Mouse (Mus musculus) hindbrain, embryonic 12.5 days (tissue): ENCODE measurements at regions not wholly inside any gene's neighbourhood (a gene's known extent, or its start where the extent isn't known, plus 50 kb on each side); places are given as distances from the start of the nearest gene placed in this dataset.

Experiments used
- ATAC-seq: fragments of 200-750 bp; cut with Nextera tagmentation; 2 replicates; pipeline ENCODE4 v1.8.0; 2017; ENCODE audit warnings: moderate TSS enrichment; ENCODE audit not compliant: low FRiP score
- H3K27ac ChIP-seq: fragments of 300-500 bp; sonication (generic); 2 replicates; pipeline ENCODE4 v1.5.1; 2016; ENCODE audit warnings: mild to moderate bottlenecking
- H3K27me3 ChIP-seq: fragments of 300-500 bp; sonication (generic); 2 replicates; pipeline ENCODE4 v1.6.1; 2016; ENCODE audit warnings: mild to moderate bottlenecking
- H3K36me3 ChIP-seq: fragments of 300-500 bp; sonication (generic); 2 replicates; pipeline ENCODE4 v1.6.1; 2016; ENCODE audit warnings: mild to moderate bottlenecking
- H3K4me1 ChIP-seq: fragments of 300-500 bp; sonication (generic); 2 replicates; pipeline ENCODE4 v1.6.1; 2016
- H3K4me2 ChIP-seq: fragments of 300-500 bp; sonication (generic); replicated peaks from 2 replicates; pipeline ENCODE4 v1.6.1; 2016; ENCODE audit warnings: mild to moderate bottlenecking
- H3K4me3 ChIP-seq: fragments of 300-500 bp; sonication (generic); 2 replicates; pipeline ENCODE4 v1.5.1; 2016; ENCODE audit warnings: mild to moderate bottlenecking
- H3K9ac ChIP-seq: fragments of 300-500 bp; sonication (generic); 2 replicates; pipeline ENCODE4 v1.6.1; 2016; ENCODE audit warnings: mild to moderate bottlenecking, moderate library complexity
- H3K9me3 ChIP-seq: fragments of 300-500 bp; sonication (generic); replicated peaks from 2 replicates; pipeline ENCODE4 v1.6.1; 2016; ENCODE audit warnings: mild to moderate bottlenecking
- WGBS: fragments of 180-500 bp; shearing (Covaris S2); methylation state at CpG from one replicate; pipeline ENCODE4 v1.1.7; 2016; 5-methylcytosine and 5-hydroxymethylcytosine counted together

GRCm38 (mm10) chr10:118618766-118619600, 178.1 kb downstream of the Ifng start:
- H3K9ac ChIP-seq = no peak overlapping the region
- no peak overlapping the region for H3K27ac ChIP-seq
- WGBS = 94% methylated on average over 10 of the region's 10 CpGs
- H3K36me3 ChIP-seq = no peaks in the 10 kb centered on the region
- H3K9me3 ChIP-seq = no peaks in the 10 kb centered on the region
- H3K4me3 ChIP-seq = no peak overlapping the region
- H3K4me1 ChIP-seq = no peaks in the 10 kb centered on the region
- H3K27me3 ChIP-seq = no peaks in the 10 kb centered on the region
- ATAC-seq = no peak
- no peak overlapping the region for H3K4me2 ChIP-seq

DNA sequence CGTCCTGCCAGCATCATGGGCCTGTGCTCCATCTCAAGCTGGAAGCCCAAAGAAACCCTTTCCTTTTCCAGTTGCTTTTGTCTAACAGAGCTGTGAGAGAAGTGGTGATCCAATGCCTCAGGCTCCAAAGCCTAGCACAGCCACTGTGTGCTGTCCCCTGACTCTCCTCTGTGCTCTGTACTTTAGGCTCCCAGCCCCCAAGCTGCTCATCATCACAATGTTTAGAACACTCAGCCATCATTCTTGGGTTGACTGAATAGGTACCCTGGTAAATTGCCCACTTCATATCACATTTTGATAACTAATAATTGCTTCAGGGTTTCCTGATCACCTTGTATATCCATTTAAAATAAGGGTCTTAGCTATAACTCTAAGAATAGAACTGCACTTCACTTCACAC, 178.8 kb downstream of the Ifng start:
- no peaks in the 10 kb centered on the region for H3K27me3 ChIP-seq

DNA sequence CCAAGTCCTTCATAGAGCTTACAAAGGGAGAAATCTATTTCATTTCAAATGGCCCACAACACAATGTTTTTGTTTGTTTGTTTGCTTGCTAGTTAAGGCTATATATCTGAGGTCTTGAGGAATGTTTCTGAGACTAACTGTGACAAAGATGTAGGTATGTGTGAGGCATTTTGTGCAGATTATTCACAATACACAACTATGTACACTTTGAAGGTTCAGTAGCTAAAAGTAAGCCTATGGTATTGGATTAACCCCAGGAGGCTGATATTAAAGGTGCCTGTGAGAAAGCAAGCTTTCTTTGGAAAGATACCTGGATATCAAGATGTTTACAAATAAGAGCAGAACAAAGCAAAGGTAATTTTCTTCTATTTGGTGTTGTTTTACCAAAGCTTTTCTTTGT, 179.8 kb downstream of the Ifng start:
- no peak overlapping the region for H3K4me2 ChIP-seq
- ATAC-seq = no peak
- no peak overlapping the region for H3K27ac ChIP-seq
- no peaks in the 10 kb centered on the region for H3K27me3 ChIP-seq
- H3K9ac ChIP-seq = no peak overlapping the region
- H3K36me3 ChIP-seq = no peaks in the 10 kb centered on the region
- H3K4me3 ChIP-seq = no peak overlapping the region
- H3K4me1 ChIP-seq = no peaks in the 10 kb centered on the region
- no peaks in the 10 kb centered on the region for H3K9me3 ChIP-seq

More for the DNA sequence above, 178.8 kb downstream of the Ifng start:
- H3K4me2 ChIP-seq = no peak overlapping the region
- H3K9me3 ChIP-seq = no peaks in the 10 kb centered on the region
- ATAC-seq = no peak
- H3K9ac ChIP-seq = no peak overlapping the region
- no peaks in the 10 kb centered on the region for H3K36me3 ChIP-seq
- H3K4me1 ChIP-seq = no peaks in the 10 kb centered on the region
- no peak overlapping the region for H3K4me3 ChIP-seq
- H3K27ac ChIP-seq = no peak overlapping the region
- WGBS = 86% methylated on average over 1 of the region's 1 CpGs

DNA sequence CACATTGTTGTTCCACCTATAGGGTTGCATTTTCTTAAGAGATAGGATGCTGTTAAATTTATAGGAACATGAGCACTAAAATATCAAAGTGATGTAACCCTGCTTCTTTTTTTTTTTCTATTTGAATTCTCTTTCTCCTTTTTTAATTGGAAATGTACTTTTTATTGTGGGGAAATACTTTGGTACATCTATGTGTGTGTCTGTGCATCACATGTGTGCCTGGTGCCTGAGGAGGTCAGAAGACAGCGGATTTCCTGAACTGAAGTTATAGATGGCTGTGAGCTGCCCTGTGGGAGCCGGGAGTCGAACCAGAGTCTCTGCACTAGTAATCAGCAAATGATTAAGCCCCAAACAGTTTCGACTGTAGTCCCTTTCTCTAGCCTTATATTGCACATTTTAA, 180.7 kb downstream of the Ifng start:
- WGBS = 89% methylated on average over 4 of the region's 4 CpGs
- no peaks in the 10 kb centered on the region for H3K9me3 ChIP-seq
- no peak for ATAC-seq
- no peak overlapping the region for H3K4me2 ChIP-seq
- no peak overlapping the region for H3K9ac ChIP-seq
- H3K27ac ChIP-seq = no peak overlapping the region
- no peak overlapping the region for H3K4me3 ChIP-seq
- H3K36me3 ChIP-seq = no peaks in the 10 kb centered on the region
- H3K27me3 ChIP-seq = no peaks in the 10 kb centered on the region
- no peaks in the 10 kb centered on the region for H3K4me1 ChIP-seq

DNA sequence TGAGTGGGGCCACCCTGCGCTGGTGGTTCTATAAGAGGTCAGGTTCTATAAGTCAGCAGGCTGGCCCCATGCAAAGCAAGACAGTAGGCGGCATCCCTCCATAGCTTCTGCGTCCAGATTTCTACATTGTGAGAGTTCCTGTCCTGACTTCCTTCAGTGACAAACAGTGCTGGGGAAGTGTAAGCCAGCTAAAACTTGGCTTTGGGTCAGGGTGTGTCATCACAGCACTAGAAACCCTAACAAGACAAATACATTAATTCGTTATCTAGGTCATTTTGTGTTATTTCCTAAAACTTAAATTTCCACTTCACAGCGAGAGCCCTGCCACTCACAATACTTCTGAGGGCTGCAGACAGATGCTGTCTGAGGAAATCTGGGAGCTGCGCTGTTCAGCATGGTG, 181.3 kb downstream of the Ifng start:
- no peak overlapping the region for H3K4me2 ChIP-seq
- H3K9ac ChIP-seq = no peak overlapping the region
- no peaks in the 10 kb centered on the region for H3K27me3 ChIP-seq
- no peaks in the 10 kb centered on the region for H3K4me1 ChIP-seq
- H3K36me3 ChIP-seq = no peaks in the 10 kb centered on the region
- no peaks in the 10 kb centered on the region for H3K9me3 ChIP-seq
- whole genome bisulfite sequencing = 74% methylated on average over 6 of the region's 6 CpGs
- H3K27ac ChIP-seq = no peak overlapping the region
- no peak overlapping the region for H3K4me3 ChIP-seq
- no peak for ATAC-seq

DNA sequence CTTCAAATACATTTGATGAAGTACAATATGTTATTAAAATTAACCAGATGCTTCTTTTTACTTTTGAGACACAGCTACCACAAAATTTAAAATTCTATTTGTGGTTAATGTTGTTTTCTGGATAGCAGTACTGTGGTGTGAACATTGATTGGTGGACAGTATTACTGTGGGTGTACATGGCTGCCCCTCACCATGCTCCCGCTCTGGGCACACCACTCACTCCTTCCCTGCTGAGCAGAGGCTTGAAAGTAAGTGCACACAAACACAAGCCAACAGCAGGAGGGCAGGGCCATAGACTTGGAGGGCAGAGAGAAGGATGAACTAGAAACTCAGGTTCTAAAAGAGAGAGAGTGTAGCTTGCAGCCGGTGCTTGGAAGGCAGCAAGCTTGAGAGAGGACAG, 182.1 kb downstream of the Ifng start:
- Histone ChIP-seq H3K9me3 (no peaks in the 10 kb centered on the region), H3K27me3 (no peaks in the 10 kb centered on the region), H3K27ac (no peak overlapping the region), H3K9ac (no peak overlapping the region), H3K36me3 (no peaks in the 10 kb centered on the region), H3K4me1 (no peaks in the 10 kb centered on the region), H3K4me2 (no peak overlapping the region), H3K4me3 (no peak overlapping the region)
- no peak for ATAC-seq
- WGBS = 59% methylated on average over 2 of the region's 2 CpGs

DNA sequence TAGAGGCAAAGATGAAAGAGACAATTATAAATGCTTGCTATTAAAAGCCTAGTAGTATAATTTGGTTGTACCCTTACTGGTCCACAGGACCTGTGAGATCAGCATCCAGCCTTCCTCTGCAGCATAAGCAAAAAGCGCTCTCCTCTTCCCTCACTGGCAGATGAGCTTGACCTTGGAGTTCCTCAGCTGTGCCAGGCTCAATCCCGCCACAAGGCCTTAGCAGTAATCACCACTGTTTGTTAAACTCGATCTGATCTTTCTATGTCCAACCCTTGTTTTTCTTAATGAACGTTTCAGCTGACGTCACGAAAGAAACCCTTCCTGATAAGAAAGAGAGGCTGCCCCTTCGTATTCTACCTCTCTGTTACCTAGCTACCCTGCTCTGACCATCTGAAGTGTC, 183.5 kb downstream of the Ifng start:
- no peaks in the 10 kb centered on the region for H3K4me1 ChIP-seq
- no peaks in the 10 kb centered on the region for H3K27me3 ChIP-seq
- no peak for ATAC-seq
- H3K9me3 ChIP-seq = no peaks in the 10 kb centered on the region
- no peak overlapping the region for H3K4me2 ChIP-seq
- no peak overlapping the region for H3K27ac ChIP-seq
- no peaks in the 10 kb centered on the region for H3K36me3 ChIP-seq
- no peak overlapping the region for H3K9ac ChIP-seq
- WGBS = 85% methylated on average over 7 of the region's 7 CpGs
- no peak overlapping the region for H3K4me3 ChIP-seq

GRCm38 (mm10) chr10:118628000-118628399, 187.2 kb downstream of the Ifng start:
- 85% methylated on average over 6 of the region's 6 CpGs for WGBS
- no peaks in the 10 kb centered on the region for H3K36me3 ChIP-seq
- ATAC-seq = no peak
- no peak overlapping the region for H3K9ac ChIP-seq
- H3K4me3 ChIP-seq = no peak overlapping the region
- no peaks in the 10 kb centered on the region for H3K4me1 ChIP-seq
- no peak overlapping the region for H3K27ac ChIP-seq
- no peak overlapping the region for H3K4me2 ChIP-seq
- H3K27me3 ChIP-seq = no peaks in the 10 kb centered on the region
- no peaks in the 10 kb centered on the region for H3K9me3 ChIP-seq

GRCm38 (mm10) chr10:118629360-118630040, 188.7 kb downstream of the Ifng start:
- Histone ChIP-seq H3K9me3 (no peaks in the 10 kb centered on the region), H3K27me3 (no peaks in the 10 kb centered on the region), H3K9ac (no peak overlapping the region), H3K4me2 (no peak overlapping the region), H3K4me3 (no peak overlapping the region), H3K4me1 (no peaks in the 10 kb centered on the region), H3K27ac (no peak overlapping the region), H3K36me3 (no peaks in the 10 kb centered on the region)
- ATAC-seq = no peak
- WGBS = 92% methylated on average over 22 of the region's 22 CpGs

GRCm38 (mm10) chr10:118631786-118632185, 190.9 kb downstream of the Ifng start:
- Histone ChIP-seq H3K9ac (no peak overlapping the region), H3K27ac (no peak overlapping the region), H3K4me2 (no peak overlapping the region), H3K36me3 (no peaks in the 10 kb centered on the region), H3K9me3 (no peaks in the 10 kb centered on the region), H3K4me3 (no peak overlapping the region), H3K4me1 (no peaks in the 10 kb centered on the region), H3K27me3 (no peaks in the 10 kb centered on the region)
- no peak for ATAC-seq
- WGBS = 84% methylated on average over 1 of the region's 1 CpGs

- ATAC-seq = no peak
- Histone ChIP-seq H3K27ac (no peak overlapping the region), H3K9me3 (no peaks in the 10 kb centered on the region), H3K4me1 (no peaks in the 10 kb centered on the region), H3K9ac (no peak overlapping the region), H3K4me2 (no peak overlapping the region), H3K36me3 (no peaks in the 10 kb centered on the region), H3K4me3 (no peak overlapping the region), H3K27me3 (no peaks in the 10 kb centered on the region)
- WGBS = 91% methylated on average over 5 of the region's 5 CpGs
Observed at GRCm38 (mm10) chr10:118632187-118632586, 191.3 kb downstream of the Ifng start.

- H3K4me3 ChIP-seq = no peak overlapping the region
- ATAC-seq = no peak
- no peaks in the 10 kb centered on the region for H3K36me3 ChIP-seq
- H3K4me1 ChIP-seq = no peaks in the 10 kb centered on the region
- H3K9ac ChIP-seq = no peak overlapping the region
- no peak overlapping the region for H3K4me2 ChIP-seq
- no peaks in the 10 kb centered on the region for H3K27me3 ChIP-seq
- 76% methylated on average over 7 of the region's 7 CpGs for WGBS
- no peak overlapping the region for H3K27ac ChIP-seq
- H3K9me3 ChIP-seq = no peaks in the 10 kb centered on the region
Observed at GRCm38 (mm10) chr10:118633429-118633828, 192.6 kb downstream of the Ifng start.

- H3K4me3 ChIP-seq = no peak overlapping the region
- no peaks in the 10 kb centered on the region for H3K9me3 ChIP-seq
- 86% methylated on average over 4 of the region's 4 CpGs for WGBS
- peaks cover 12% of the 10 kb centered on the region for H3K4me1 ChIP-seq
- no peak overlapping the region for H3K9ac ChIP-seq
- H3K27me3 ChIP-seq = no peaks in the 10 kb centered on the region
- ATAC-seq = no peak
- H3K4me2 ChIP-seq = no peak overlapping the region
- no peaks in the 10 kb centered on the region for H3K36me3 ChIP-seq
- H3K27ac ChIP-seq = no peak overlapping the region
Observed at GRCm38 (mm10) chr10:118639097-118639496, 198.3 kb downstream of the Ifng start.
